Comparison of ENCODE assay signal across 13 mouse cellular contexts in genomic region chr2:33439471-33439881, GRCm38 (mm10). TPM values are rescaled to one million over a fixed set of nuclear protein-coding genes. Genes with fewer than 3 reads are reported as not detected.
DNase-seq lines count a peak whose midpoint lies in the region; ATAC-seq and TF ChIP-seq lines count a peak whose summit lies in the region.
"Had no signal": no experiment of that assay in that cellular context is flagged by ENCODE, and none has a peak within 500 bp of the region (broad histone marks: within the 10 kb centered on the region; RNA-seq: fewer than 3 reads in every experiment).

No protein-coding gene starts in this region.

- no peak for TF ChIP-seq POLR2A in ES-Bruce4 (IDR thresholded peaks at IDR 0.05; ENCODE audit: insufficient read depth, low read length)

- H3K27me3 ChIP-seq in kidney, embryonic 15.5 days = peaks cover 12% of the 10 kb centered on the region
- no peaks in the 10 kb centered on the region for H3K27me3 ChIP-seq in ES-Bruce4 (ENCODE audit: control insufficient read depth, insufficient read depth, low read length, poor library complexity, severe bottlenecking)
- no peaks in the 10 kb centered on the region for H3K27me3 ChIP-seq in liver, embryonic 11.5 days (replicated peaks; ENCODE audit: control insufficient read depth, insufficient read depth, low read length)
- H3K27me3 ChIP-seq: stomach, embryonic 15.5 days had no signal

- no peak for TF ChIP-seq CTCF in ES-Bruce4 (IDR thresholded peaks at IDR 0.05; ENCODE audit: low read depth, low read length)

- H3K9me3 ChIP-seq in kidney, embryonic 15.5 days (replicated peaks) = no peaks in the 10 kb centered on the region
- no peaks in the 10 kb centered on the region for H3K9me3 ChIP-seq in ES-Bruce4 (replicated peaks; ENCODE audit: control insufficient read depth, insufficient read depth, low read length, poor library complexity, severe bottlenecking)
- H3K9me3 ChIP-seq in liver, embryonic 11.5 days (ENCODE audit: control insufficient read depth, low read length) = no peaks in the 10 kb centered on the region
- H3K9me3 ChIP-seq: embryonic facial prominence, embryonic 15.5 days; stomach, embryonic 15.5 days had no signal

- WGBS in kidney, embryonic 15.5 days = 10% methylated on average over 8 of the region's 8 CpGs
- 22% methylated on average over 8 of the region's 8 CpGs for WGBS in liver, embryonic 11.5 days

- peak; percentile 95 for TF ChIP-seq EP300 in ES-Bruce4 (IDR thresholded peaks at IDR 0.05; ENCODE audit: insufficient read depth, low read depth, low read length)

- H3K27ac ChIP-seq in kidney, embryonic 15.5 days = peak overlapping the region; percentile 58
- H3K27ac ChIP-seq in ES-Bruce4 (ENCODE audit: insufficient read depth, low read length) = peak overlapping the region; percentile 98
- no peak overlapping the region for H3K27ac ChIP-seq in liver, embryonic 11.5 days (ENCODE audit: low read depth, low read length)
- H3K27ac ChIP-seq: embryonic facial prominence, embryonic 15.5 days; macrophage; stomach, embryonic 15.5 days had no signal

- ATAC-seq in kidney, embryonic 15.5 days (replicated peaks; ENCODE audit: low FRiP score) = no peak
- 0 out of 2 replicates have a peak, but pooled peaks have one; percentile 13 for ATAC-seq in megakaryocyte-erythroid progenitor cell, adult 5-6 weeks (replicated peaks; ENCODE audit: low FRiP score, low TSS enrichment, poor library complexity, severe bottlenecking)
- ATAC-seq in liver, embryonic 11.5 days (replicated peaks; ENCODE audit: low FRiP score) = no peak
- ATAC-seq: intestine, postnatal 0 days had no signal

- DNase-seq in kidney, postnatal 14 days = no peak
- peak; percentile 96 for DNase-seq in ZHBTc4 (ENCODE audit: low read depth, low spot score)
- no peak for DNase-seq in liver, embryonic 11.5 days (ENCODE audit: low spot score)
- DNase-seq in T-cell, adult 2 months (ENCODE audit: low spot score) = no peak
- DNase-seq: adrenal gland, postnatal 10 days; gastrocnemius, postnatal 10 days had no signal

- peaks cover 29% of the 10 kb centered on the region for H3K4me1 ChIP-seq in kidney, embryonic 15.5 days
- peaks cover 16% of the 10 kb centered on the region for H3K4me1 ChIP-seq in ES-Bruce4 (ENCODE audit: control insufficient read depth, insufficient read depth, low read length)
- H3K4me1 ChIP-seq in liver, embryonic 11.5 days (replicated peaks; ENCODE audit: control insufficient read depth, insufficient read depth, low read length) = peaks cover 13% of the 10 kb centered on the region

- peak overlapping the region; percentile 32; the same call in 1 of the 2 replicates for H3K4me2 ChIP-seq in kidney, embryonic 15.5 days
- no peak overlapping the region for H3K4me2 ChIP-seq in liver, embryonic 11.5 days
- H3K4me2 ChIP-seq: embryonic facial prominence, embryonic 15.5 days; stomach, embryonic 15.5 days had no signal

- no peak overlapping the region for H3K9ac ChIP-seq in kidney, embryonic 15.5 days
- peak overlapping the region; percentile 23 for H3K9ac ChIP-seq in ES-Bruce4 (ENCODE audit: low read depth, poor library complexity, severe bottlenecking)
- no peak overlapping the region for H3K9ac ChIP-seq in liver, embryonic 11.5 days (ENCODE audit: low read depth, low read length)
- H3K9ac ChIP-seq: embryonic facial prominence, embryonic 15.5 days; stomach, embryonic 15.5 days had no signal

- no peak overlapping the region for H3K4me3 ChIP-seq in kidney, embryonic 15.5 days (replicated peaks)
- peak overlapping the region; percentile 35 for H3K4me3 ChIP-seq in ES-Bruce4 (ENCODE audit: low read depth, low read length)
- no peak overlapping the region for H3K4me3 ChIP-seq in liver, embryonic 11.5 days (ENCODE audit: low read depth, low read length)
- H3K4me3 ChIP-seq: embryonic facial prominence, embryonic 15.5 days; stomach, embryonic 15.5 days had no signal

- H3K36me3 ChIP-seq in kidney, embryonic 15.5 days = no peaks in the 10 kb centered on the region
- no peaks in the 10 kb centered on the region for H3K36me3 ChIP-seq in ES-Bruce4 (ENCODE audit: control insufficient read depth, insufficient read depth, low read length, poor library complexity, severe bottlenecking)
- no peaks in the 10 kb centered on the region for H3K36me3 ChIP-seq in liver, embryonic 11.5 days (ENCODE audit: control insufficient read depth, insufficient read depth, low read length)
- H3K36me3 ChIP-seq: embryonic facial prominence, embryonic 15.5 days; stomach, embryonic 15.5 days had no signal

RNA-seq across cellular contexts. Expression of gene Zbtb34, which starts 8.4 kb away (rescaled TPM):
- polyA plus RNA-seq in kidney, embryonic 15.5 days (2015; fragmentation: Nextera tagmentation; extraction: Ambion mirVana) = 6.0 and 6.9 TPM in 2 replicates
- 20.3 and 21.4 TPM in 2 replicates for polyA plus RNA-seq in ES-Bruce4 (2011; ENCODE audit: insufficient read depth, insufficient read length, low read depth, missing spikeins)
- total RNA-seq in megakaryocyte-erythroid progenitor cell, adult 5-6 weeks (2014; fragmentation: Nextera tagmentation) = 13.7 and 20.6 TPM in 2 replicates
- total RNA-seq in megakaryocyte-erythroid progenitor cell, adult 5-6 weeks (2017) = 3.1 and 3.5 TPM in 2 replicates
- 6.1 and 7.6 TPM in 2 replicates for polyA plus RNA-seq in liver, embryonic 11.5 days (2014; fragmentation: Nextera tagmentation; extraction: Ambion mirVana)

RNA-seq across cellular contexts. Expression of gene Zbtb43, which starts 28.9 kb away (rescaled TPM):
- 15.6 and 17.8 TPM in 2 replicates for polyA plus RNA-seq in kidney, embryonic 15.5 days (2015; fragmentation: Nextera tagmentation; extraction: Ambion mirVana)
- 23.4 and 31.3 TPM in 2 replicates for polyA plus RNA-seq in ES-Bruce4 (2011; ENCODE audit: insufficient read depth, insufficient read length, low read depth, missing spikeins)
- total RNA-seq in megakaryocyte-erythroid progenitor cell, adult 5-6 weeks (2014; fragmentation: Nextera tagmentation) = 12.0 and 12.4 TPM in 2 replicates
- total RNA-seq in megakaryocyte-erythroid progenitor cell, adult 5-6 weeks (2017) = 13.3 and 17.8 TPM in 2 replicates
- polyA plus RNA-seq in liver, embryonic 11.5 days (2014; fragmentation: Nextera tagmentation; extraction: Ambion mirVana) = 12.0 and 14.1 TPM in 2 replicates
